Mouse (Mus musculus) urinary bladder, adult 18-20 months (tissue): ENCODE data around the gene Vars.

Experiments
- DNase-seq, 2 experiments: peaks; one replicate each; pipeline ENCODE4 v3.0.0; 2022; ENCODE audit warnings: low spot score in 2 of 2, mixed read lengths in 2 of 2

Vars gene

GRCm38 (mm10) chr17:35048149-35048931 is 47.6 kb downstream of the Vars start:
- no peak for DNase-seq

GRCm38 (mm10) chr17:35048932-35049440 is 48.2 kb downstream of the Vars start:
- no peak for DNase-seq

GRCm38 (mm10) chr17:35049561-35050016 is 48.8 kb downstream of the Vars start, which contains the start of gene Clic1:
Gene Clic1, plus strand, starts transcription at chr17:35049966.
- DNase-seq, result no peak

- peak; percentile 69 to 77 for DNase-seq
Measured at GRCm38 (mm10) chr17:35050126-35050750, 49.5 kb downstream of the Vars start.

GRCm38 (mm10) chr17:35051156-35052086 is 50.6 kb downstream of the Vars start:
- DNase-seq, result peak in 1 of 2 experiments; percentile 66

GRCm38 (mm10) chr17:35052271-35052798 is 51.5 kb downstream of the Vars start:
- DNase-seq, result no peak

GRCm38 (mm10) chr17:35055691-35056495 is 55.1 kb downstream of the Vars start:
- DNase-seq, result no peak

GRCm38 (mm10) chr17:35057090-35057489 is 56.3 kb downstream of the Vars start:
- DNase-seq, result no peak

GRCm38 (mm10) chr17:35058316-35058715 is 57.5 kb downstream of the Vars start:
- DNase-seq, result no peak

GRCm38 (mm10) chr17:35058911-35059892 is 58.4 kb downstream of the Vars start, which contains the start of gene Ddah2:
Gene Ddah2, plus strand, starts transcription at chr17:35059035.
- DNase-seq, result peak; percentile 78 to 80

- DNase-seq, result no peak
Measured at GRCm38 (mm10) chr17:35060071-35060470, 59.3 kb downstream of the Vars start.

- no peak for DNase-seq
Measured at GRCm38 (mm10) chr17:35060737-35061297, 60.0 kb downstream of the Vars start.

GRCm38 (mm10) chr17:35061299-35061698 is 60.5 kb downstream of the Vars start:
- no peak for DNase-seq

- DNase-seq, result no peak
Measured at GRCm38 (mm10) chr17:35063466-35063865, 62.7 kb downstream of the Vars start.

GRCm38 (mm10) chr17:35064378-35064877 is 63.6 kb downstream of the Vars start:
- peak in 1 of 2 experiments; percentile 39 for DNase-seq

GRCm38 (mm10) chr17:35064951-35065947 is 64.5 kb downstream of the Vars start, which contains the start of gene Ly6g6c:
Gene Ly6g6c, plus strand, starts transcription at chr17:35065388.
- DNase-seq, result peak; percentile 73 to 77
